Mouse (Mus musculus) olfactory bulb, adult 2 months (tissue): ENCODE measurements around the gene Pou5f1.
"Not testable (repeated sequence)": the region's sequence is repeated elsewhere in the genome, so short reads cannot be mapped to it uniquely, and the experiment has no call there.

Source experiments
- CTCF ChIP-seq: fragments of 200-500 bp; IDR thresholded peaks from 2 replicates; pipeline ENCODE4 v1.5.1; 2012; ENCODE audit warnings: low read depth, mild to moderate bottlenecking, low read length, moderate library complexity; ENCODE audit not compliant: insufficient read depth
- POLR2A ChIP-seq: fragments of 200-500 bp; IDR thresholded peaks from 2 replicates; pipeline ENCODE4 v1.6.1; 2012; ENCODE audit warnings: mild to moderate bottlenecking, low read depth, low read length, moderate library complexity; ENCODE audit not compliant: insufficient read depth

- TF ChIP-seq POLR2A, CTCF: not testable (repeated sequence)
Measured at GRCm38 (mm10) chr17:35508279-35508678, 2.5 kb downstream of the Pou5f1 start.
